Mouse (Mus musculus): ENCODE results near the gene Srebf1.
A peak's percentile ranks its signal among the peaks of the same experiment; 100 is the strongest.

Srebf1 gene

DNA sequence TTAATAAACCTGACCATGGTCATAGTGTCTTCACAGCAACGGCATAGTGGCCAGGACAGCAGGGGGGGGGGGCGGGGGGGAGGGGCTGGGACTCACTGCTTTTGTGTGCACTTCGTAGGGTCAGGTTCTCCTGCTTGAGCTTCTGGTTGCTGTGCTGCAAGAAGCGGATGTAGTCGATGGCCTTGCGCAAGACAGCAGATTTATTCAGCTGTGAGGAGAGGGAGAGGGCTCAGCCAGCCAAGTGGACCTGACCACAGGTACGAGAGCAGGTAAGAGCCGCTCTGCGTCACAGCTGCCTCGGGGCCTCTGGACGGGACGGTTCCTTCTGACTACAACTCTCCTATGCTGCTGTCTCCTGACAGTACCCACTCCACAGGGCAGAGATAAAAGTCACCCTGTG lies 17.4 kb downstream of the Srebf1 start:
- no peak for DNase-seq (ENCODE audit: low spot score)

DNA sequence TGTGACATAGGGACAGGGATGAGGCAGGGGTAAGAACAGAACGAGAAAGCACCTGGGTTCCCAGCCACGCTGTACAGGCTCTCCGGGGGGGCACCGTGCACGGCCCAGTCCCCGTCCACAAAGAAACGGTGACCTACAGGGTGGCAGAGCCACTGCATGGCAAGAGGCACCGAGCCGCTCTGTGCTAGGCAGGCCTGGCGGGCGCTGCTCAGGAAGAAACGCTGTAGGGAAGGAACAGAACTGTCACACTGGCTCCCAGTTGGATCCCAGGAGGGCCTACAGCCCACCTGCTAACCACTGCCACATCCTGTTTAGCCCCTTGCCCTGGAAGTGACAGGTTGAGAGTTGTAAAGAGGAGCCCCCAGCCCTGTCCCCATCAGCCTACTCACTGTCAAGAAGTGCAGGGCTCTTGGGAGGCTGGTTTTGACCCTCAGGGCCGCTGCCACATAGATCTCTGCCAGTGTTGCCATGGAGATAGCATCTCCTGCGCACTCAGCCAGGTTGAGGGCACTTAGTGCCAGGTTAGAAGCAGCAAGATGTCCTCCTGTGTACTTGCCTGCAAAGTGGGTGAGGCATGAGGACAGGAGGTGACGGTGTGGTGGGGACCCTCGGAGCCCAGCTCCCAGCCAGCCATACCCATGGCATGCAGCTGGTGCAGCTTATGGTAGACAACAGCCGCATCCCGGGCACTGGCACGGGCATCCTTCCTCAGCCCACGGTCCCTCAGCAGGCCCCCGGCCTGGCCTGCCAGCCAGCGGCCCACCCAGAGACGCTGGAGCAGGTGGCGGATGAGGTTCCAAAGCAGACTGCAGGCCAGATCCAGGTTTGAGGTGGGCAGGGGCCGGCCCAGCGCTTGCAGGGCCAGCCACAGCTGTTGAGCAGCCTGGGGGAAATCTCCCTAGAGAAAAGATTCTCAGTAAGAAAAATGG lies 19.4 kb downstream of the Srebf1 start:
- no peak for DNase-seq (ENCODE audit: low spot score)

DNA sequence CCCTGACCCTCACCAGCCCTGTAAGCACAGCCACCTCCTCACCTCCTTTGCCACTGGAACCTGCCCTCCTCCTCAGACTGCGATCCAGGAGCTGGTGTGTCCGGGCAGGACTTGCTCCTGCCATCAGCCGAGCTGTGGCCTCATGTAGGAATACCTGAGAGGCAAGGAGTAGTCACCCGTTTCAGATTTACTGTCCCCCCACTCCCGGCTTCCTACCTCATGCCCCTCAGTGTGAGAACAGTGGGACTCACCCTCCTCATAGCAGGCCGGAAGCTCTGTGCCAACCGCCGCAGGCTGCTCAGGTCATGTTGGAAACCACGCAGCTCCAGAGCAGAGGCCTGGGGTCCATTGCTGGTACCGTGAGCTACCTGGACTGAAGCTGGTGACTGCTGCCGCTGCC lies 22.0 kb downstream of the Srebf1 start:
- no peak for DNase-seq (ENCODE audit: low spot score)

GRCm38 (mm10) chr11:60199702-60200184 lies 22.6 kb downstream of the Srebf1 start:
- peak; percentile 86 for DNase-seq (ENCODE audit: low spot score)

DNA sequence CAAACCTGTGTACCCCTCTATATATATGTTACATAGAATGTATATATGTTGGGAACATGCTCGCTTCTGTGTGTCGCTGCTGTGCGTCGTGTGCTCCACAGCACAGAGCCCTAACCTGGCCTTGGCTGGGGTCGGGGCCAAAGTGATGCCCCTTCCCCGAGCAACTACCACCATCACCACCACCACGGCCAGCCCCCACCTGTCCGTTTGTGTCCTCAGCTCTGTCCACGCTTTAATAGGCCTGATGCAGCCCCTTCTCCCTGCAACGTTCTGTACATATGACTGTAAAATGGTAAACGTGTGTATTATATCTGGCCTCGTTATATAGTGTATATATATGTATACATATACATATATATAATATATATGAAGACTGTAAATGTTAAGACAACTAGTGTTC lies 23.7 kb downstream of the Srebf1 start:
- no peak for DNase-seq (ENCODE audit: low spot score)

- no peak for DNase-seq (ENCODE audit: low spot score)
Measured at GRCm38 (mm10) chr11:60197998-60198619, 24.3 kb downstream of the Srebf1 start.

DNA sequence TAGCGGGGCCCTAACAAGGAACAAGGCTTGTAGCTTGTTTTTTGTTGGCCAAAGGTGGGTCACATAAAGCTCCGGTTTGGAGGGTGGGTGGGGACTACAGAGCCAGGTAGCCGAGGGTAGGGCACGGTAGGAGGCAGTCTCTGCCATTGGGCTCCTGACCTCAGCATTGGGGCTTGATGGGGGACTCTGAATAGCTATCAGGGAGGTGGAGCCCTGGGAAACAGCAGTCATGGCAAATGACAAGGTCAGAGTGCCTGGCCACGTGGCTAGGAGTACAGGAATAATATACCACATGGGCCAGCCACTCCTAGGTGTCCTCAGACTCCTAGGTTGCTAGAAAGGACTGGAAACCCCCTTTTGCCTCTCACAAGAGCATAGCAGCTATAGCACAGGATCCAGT lies 26.0 kb downstream of the Srebf1 start:
- DNase-seq (ENCODE audit: low spot score): no peak

DNA sequence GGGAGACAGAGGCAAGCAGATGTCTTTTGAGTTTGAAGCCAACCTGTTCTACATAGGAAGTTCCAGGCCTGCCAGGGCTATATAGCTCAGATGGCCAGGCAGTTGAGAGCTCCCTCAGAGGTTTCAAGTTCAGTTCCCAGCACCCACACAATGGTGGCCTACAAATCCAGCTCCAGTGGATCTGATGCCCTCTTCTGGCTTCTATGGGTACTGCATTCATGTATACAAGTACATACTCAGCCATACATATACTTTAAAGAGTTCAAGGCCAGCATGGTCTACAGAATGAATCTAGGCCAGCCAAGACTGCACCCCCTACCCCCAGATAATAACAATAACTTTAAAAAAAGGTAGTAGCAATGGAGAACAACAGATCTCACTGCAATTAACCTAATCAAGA lies 27.3 kb downstream of the Srebf1 start:
- no peak for DNase-seq (ENCODE audit: low spot score)

- DNase-seq (ENCODE audit: low spot score): no peak
Measured at GRCm38 (mm10) chr11:60193556-60193955, 28.8 kb downstream of the Srebf1 start.

GRCm38 (mm10) chr11:60192534-60192933 lies 29.8 kb downstream of the Srebf1 start:
- DNase-seq (ENCODE audit: low spot score): no peak

DNA sequence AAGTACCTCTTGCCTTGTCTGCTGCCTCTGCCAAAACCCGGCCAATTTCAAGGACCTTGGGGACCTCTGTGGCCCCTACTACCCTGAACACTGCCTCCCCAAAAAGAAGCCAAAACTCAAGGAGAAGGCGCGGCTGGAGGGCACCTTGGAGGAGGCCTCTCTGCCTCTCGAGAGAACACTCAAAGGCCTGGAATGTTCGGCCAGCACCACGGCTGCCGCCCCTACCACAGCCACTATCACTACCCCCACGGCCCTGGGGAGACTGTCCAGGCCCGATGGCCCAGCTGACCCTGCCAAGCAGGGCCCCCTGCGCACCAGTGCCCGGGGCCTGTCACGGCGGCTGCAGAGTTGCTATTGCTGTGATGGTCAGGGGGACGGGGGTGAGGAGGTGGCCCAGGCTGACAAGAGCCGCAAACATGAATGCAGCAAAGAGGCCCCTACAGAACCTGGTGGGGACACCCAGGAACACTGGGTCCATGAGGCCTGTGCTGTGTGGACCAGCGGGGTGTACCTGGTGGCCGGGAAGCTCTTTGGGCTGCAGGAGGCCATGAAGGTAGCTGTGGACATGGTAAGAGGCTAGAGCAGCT lies 32.2 kb downstream of the Srebf1 start:
- no peak for DNase-seq (ENCODE audit: low spot score)

- no peak for DNase-seq (ENCODE audit: low spot score)
Measured at GRCm38 (mm10) chr11:60189501-60190040, 32.8 kb downstream of the Srebf1 start.

GRCm38 (mm10) chr11:60188275-60188853 lies 34.0 kb downstream of the Srebf1 start:
- no peak for DNase-seq (ENCODE audit: low spot score)

DNA sequence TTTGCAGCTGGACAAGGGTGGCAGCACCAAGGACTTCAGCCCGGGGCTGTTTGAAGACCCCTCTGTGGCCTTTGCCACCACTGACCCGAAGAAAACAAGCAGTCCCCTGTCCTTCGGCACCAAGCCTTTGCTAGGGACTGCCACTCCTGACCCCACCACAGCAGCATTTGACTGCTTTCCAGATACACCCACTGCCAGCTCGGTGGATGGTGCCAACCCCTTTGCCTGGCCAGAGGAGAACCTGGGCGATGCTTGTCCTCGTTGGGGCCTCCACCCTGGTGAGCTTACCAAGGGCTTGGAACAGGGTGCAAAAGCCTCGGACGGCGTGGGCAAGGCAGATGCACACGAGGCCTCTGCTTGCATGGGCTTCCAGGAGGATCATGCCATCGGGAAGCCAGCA lies 35.3 kb downstream of the Srebf1 start:
- DNase-seq (ENCODE audit: low spot score): no peak

GRCm38 (mm10) chr11:60185396-60186231 lies 36.8 kb downstream of the Srebf1 start:
- DNase-seq (ENCODE audit: low spot score): no peak

DNA sequence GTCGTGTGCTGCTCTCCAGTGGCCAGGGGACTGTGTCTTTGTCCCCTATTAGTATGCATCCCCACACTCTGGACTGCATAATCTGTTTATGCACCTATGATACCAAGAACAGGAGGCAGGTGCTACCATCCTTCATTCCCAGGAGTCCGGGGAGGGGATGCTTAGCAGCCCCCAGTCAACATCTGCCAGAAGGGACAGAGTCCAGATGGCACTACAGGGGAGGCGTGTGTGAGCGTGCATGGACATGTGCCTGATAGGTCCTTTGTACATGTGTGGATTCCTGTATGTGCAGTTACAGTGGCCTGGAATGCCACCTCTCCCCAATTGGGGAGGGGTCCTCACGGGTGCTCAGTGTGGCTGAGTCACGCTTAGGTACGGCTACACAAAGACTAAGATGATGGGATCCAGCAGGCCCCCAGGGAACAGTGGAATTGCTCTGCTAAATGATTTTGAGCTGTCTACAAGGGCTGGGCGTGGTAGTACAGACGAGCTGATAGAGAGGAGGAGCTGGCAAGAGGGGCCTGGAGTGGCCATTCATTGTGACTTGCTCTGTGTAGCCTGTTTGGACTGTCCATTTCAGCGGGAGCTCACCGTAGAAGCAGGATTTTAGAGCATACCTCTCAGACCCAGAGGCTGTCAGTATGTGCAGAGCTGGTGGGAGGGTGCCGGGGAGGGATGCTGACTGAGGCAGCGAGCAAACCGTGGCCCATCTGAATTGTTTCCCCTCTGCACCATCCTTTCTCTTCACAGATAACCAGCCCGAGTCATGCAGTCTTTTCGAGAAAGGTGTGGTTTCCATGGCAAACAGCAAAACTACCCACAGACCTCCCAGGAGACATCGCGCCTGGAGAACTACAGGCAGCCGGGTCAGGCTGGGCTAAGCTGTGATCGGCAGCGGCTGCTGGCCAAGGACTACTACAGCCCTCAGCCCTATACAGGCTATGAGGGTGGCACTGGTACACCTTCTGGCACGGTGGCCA lies 37.7 kb downstream of the Srebf1 start:
- DNase-seq (ENCODE audit: low spot score): no peak

DNA sequence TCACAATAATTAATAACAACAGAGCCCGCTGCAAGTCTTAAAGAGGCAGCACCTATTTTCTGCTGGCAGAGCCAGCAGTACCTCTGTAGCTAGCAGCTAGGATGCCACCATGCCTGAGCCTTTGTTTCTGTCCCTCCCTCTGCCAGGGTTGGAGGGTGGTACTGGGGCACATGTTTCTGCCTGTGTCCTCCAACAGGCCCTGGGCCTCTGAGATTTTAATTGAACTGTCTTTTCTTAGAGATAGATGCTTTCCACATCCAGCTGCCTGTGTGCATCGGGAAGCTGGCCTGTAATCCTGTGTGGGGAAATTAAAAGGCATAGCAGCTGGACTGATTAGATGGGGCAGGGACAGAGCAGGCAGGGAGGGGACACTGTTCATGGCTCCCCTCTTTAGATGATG lies 39.6 kb downstream of the Srebf1 start:
- no peak for DNase-seq (ENCODE audit: low spot score)

- no peak for DNase-seq (ENCODE audit: low spot score)
Measured at GRCm38 (mm10) chr11:60182116-60182670, 40.2 kb downstream of the Srebf1 start.

DNA sequence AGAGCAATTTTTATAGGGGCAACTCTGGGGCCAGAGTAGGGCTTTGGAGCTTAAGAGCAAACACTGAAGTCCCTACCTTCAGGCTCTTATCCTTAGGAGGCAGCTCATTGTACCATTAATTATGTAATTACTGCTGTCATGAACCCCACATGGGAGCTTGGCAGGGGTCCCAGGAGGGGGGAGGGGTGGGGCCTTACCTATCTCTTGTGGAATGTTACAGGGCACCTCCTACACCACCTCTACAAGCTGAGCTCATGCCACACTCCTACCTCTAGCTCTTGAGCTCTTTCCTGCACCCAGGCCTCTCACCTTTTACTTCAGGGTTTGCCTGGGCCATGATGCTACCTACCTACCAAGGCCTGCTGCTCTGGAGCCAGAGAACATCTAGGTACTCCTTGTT lies 43.9 kb downstream of the Srebf1 start:
- DNase-seq (ENCODE audit: low spot score): no peak

- DNase-seq (ENCODE audit: low spot score): no peak
Measured at GRCm38 (mm10) chr11:60178005-60178404, 44.4 kb downstream of the Srebf1 start.

Measured in left cerebral cortex, adult 11 months (tissue).